Comparison of ENCODE assay signal across 13 mouse cellular contexts in genomic region chr13:29058685-29059084, GRCm38 (mm10).
A peak's percentile ranks its signal among the peaks of the same experiment; 100 is the strongest.
DNase-seq lines count a peak whose midpoint lies in the region; ATAC-seq and TF ChIP-seq lines count a peak whose summit lies in the region.
"Had no signal": no experiment of that assay in that cellular context is flagged by ENCODE, and none has a peak within 500 bp of the region (broad histone marks: within the 10 kb centered on the region; RNA-seq: fewer than 3 reads in every experiment).

No protein-coding gene starts in this region.

- DNase-seq in hindbrain, postnatal 0 days (ENCODE audit: low spot score): peak; percentile 10
- no peak for DNase-seq in hindbrain, embryonic 11.5 days (ENCODE audit: low spot score)
- DNase-seq in adrenal gland, adult 8-10 months: peak; percentile 10
- DNase-seq in heart, adult 9 months (ENCODE audit: low spot score in 2 of 2): peak; percentile 27 to 54
- DNase-seq in lung, embryonic 14.5 days: peak; percentile 83
- no peak for DNase-seq in cerebellum, postnatal 25 days
- DNase-seq in spleen, postnatal 4 days (ENCODE audit: low spot score in 2 of 2): no peak
- no peak for DNase-seq in cerebellum, adult 9-11 months
- DNase-seq: cerebellum, adult 9-10 months; spleen, adult 18-20 months had no signal

- H3K27me3 ChIP-seq in hindbrain, postnatal 0 days (ENCODE audit: insufficient read depth, low read length): no peaks in the 10 kb centered on the region
- no peaks in the 10 kb centered on the region for H3K27me3 ChIP-seq in hindbrain, embryonic 11.5 days (ENCODE audit: control insufficient read depth, insufficient read depth, low read length)
- H3K27me3 ChIP-seq in lung, embryonic 14.5 days (ENCODE audit: insufficient read depth, low read length): no peaks in the 10 kb centered on the region
- H3K27me3 ChIP-seq: embryonic facial prominence, embryonic 15.5 days; midbrain, embryonic 12.5 days; neural tube, embryonic 13.5 days had no signal

- no peaks in the 10 kb centered on the region for H3K36me3 ChIP-seq in hindbrain, postnatal 0 days (ENCODE audit: insufficient read depth, low read length)
- H3K36me3 ChIP-seq in hindbrain, embryonic 11.5 days (ENCODE audit: control insufficient read depth, insufficient read depth, low read length): no peaks in the 10 kb centered on the region
- H3K36me3 ChIP-seq in lung, embryonic 14.5 days (ENCODE audit: insufficient read depth): no peaks in the 10 kb centered on the region
- H3K36me3 ChIP-seq: embryonic facial prominence, embryonic 15.5 days; midbrain, embryonic 12.5 days; neural tube, embryonic 13.5 days had no signal

- H3K27ac ChIP-seq in hindbrain, postnatal 0 days: no peak overlapping the region
- H3K27ac ChIP-seq in hindbrain, embryonic 11.5 days (ENCODE audit: low read depth, low read length): no peak overlapping the region
- H3K27ac ChIP-seq in lung, embryonic 14.5 days (ENCODE audit: low read depth): no peak overlapping the region
- H3K27ac ChIP-seq: embryonic facial prominence, embryonic 15.5 days; midbrain, embryonic 12.5 days; neural tube, embryonic 13.5 days had no signal

- no peaks in the 10 kb centered on the region for H3K4me1 ChIP-seq in hindbrain, postnatal 0 days (ENCODE audit: insufficient read depth, low read length)
- no peaks in the 10 kb centered on the region for H3K4me1 ChIP-seq in hindbrain, embryonic 11.5 days (replicated peaks; ENCODE audit: control insufficient read depth, insufficient read depth, low read length)
- H3K4me1 ChIP-seq in lung, embryonic 14.5 days (ENCODE audit: insufficient read depth): no peaks in the 10 kb centered on the region

- ATAC-seq in hindbrain, postnatal 0 days: no peak
- no peak for ATAC-seq in hindbrain, embryonic 11.5 days (ENCODE audit: low FRiP score)
- peak; percentile 21; the same call in 1 of the 2 replicates for ATAC-seq in lung, embryonic 14.5 days (ENCODE audit: insufficient read depth)

- no peak overlapping the region for H3K4me3 ChIP-seq in hindbrain, postnatal 0 days (ENCODE audit: low read length)
- H3K4me3 ChIP-seq in hindbrain, embryonic 11.5 days (ENCODE audit: low read depth, low read length): no peak overlapping the region
- no peak overlapping the region for H3K4me3 ChIP-seq in lung, embryonic 14.5 days (ENCODE audit: low read depth, low read length)
- H3K4me3 ChIP-seq: embryonic facial prominence, embryonic 15.5 days; midbrain, embryonic 12.5 days; neural tube, embryonic 13.5 days had no signal

- no peak for TF ChIP-seq CTCF in hindbrain, postnatal 0 days (IDR thresholded peaks at IDR 0.05; ENCODE audit: low read depth)
- TF ChIP-seq CTCF in lung, embryonic 14.5 days (IDR thresholded peaks at IDR 0.05; ENCODE audit: low read depth): no peak

- H3K9me3 ChIP-seq in hindbrain, postnatal 0 days (ENCODE audit: low read length): no peaks in the 10 kb centered on the region; the same call in 1 of the 2 replicates
- H3K9me3 ChIP-seq in hindbrain, embryonic 11.5 days (ENCODE audit: control insufficient read depth, low read length): no peaks in the 10 kb centered on the region
- H3K9me3 ChIP-seq in lung, embryonic 14.5 days (ENCODE audit: low read depth, low read length): no peaks in the 10 kb centered on the region; the same call in 1 of the 2 replicates
- H3K9me3 ChIP-seq: embryonic facial prominence, embryonic 15.5 days; midbrain, embryonic 12.5 days; neural tube, embryonic 13.5 days had no signal

- no peak overlapping the region for H3K4me2 ChIP-seq in hindbrain, postnatal 0 days (ENCODE audit: low read depth, low read length)
- H3K4me2 ChIP-seq in hindbrain, embryonic 11.5 days (replicated peaks; ENCODE audit: low read depth, low read length): no peak overlapping the region
- peak overlapping the region; percentile 27; the same call in 1 of the 2 replicates for H3K4me2 ChIP-seq in lung, embryonic 14.5 days
- H3K4me2 ChIP-seq: embryonic facial prominence, embryonic 15.5 days; midbrain, embryonic 12.5 days; neural tube, embryonic 13.5 days had no signal

- H3K9ac ChIP-seq in hindbrain, postnatal 0 days (replicated peaks; ENCODE audit: low read length): no peak overlapping the region
- no peak overlapping the region for H3K9ac ChIP-seq in hindbrain, embryonic 11.5 days (ENCODE audit: low read depth, low read length)
- no peak overlapping the region for H3K9ac ChIP-seq in lung, embryonic 14.5 days
- H3K9ac ChIP-seq: embryonic facial prominence, embryonic 15.5 days; midbrain, embryonic 12.5 days; neural tube, embryonic 13.5 days had no signal

- 47% methylated on average over 5 of the region's 5 CpGs for WGBS in hindbrain, postnatal 0 days
- WGBS in hindbrain, embryonic 11.5 days: 71% methylated on average over 5 of the region's 5 CpGs
- WGBS in lung, embryonic 14.5 days: 10% methylated on average over 5 of the region's 5 CpGs

Comparison
In these comparisons a context has a peak if more than half of its experiments do, and no peak if none do; other contexts are left out.
1. DNase-seq: peak in hindbrain, postnatal 0 days (single experiment), adrenal gland, adult 8-10 months (single experiment), heart, adult 9 months (2 of 2) and lung, embryonic 14.5 days (single experiment); none in hindbrain, embryonic 11.5 days (single experiment), cerebellum, postnatal 25 days (0 of 2), spleen, postnatal 4 days (0 of 2) and cerebellum, adult 9-11 months (single experiment).